In the genomic region with DNA sequence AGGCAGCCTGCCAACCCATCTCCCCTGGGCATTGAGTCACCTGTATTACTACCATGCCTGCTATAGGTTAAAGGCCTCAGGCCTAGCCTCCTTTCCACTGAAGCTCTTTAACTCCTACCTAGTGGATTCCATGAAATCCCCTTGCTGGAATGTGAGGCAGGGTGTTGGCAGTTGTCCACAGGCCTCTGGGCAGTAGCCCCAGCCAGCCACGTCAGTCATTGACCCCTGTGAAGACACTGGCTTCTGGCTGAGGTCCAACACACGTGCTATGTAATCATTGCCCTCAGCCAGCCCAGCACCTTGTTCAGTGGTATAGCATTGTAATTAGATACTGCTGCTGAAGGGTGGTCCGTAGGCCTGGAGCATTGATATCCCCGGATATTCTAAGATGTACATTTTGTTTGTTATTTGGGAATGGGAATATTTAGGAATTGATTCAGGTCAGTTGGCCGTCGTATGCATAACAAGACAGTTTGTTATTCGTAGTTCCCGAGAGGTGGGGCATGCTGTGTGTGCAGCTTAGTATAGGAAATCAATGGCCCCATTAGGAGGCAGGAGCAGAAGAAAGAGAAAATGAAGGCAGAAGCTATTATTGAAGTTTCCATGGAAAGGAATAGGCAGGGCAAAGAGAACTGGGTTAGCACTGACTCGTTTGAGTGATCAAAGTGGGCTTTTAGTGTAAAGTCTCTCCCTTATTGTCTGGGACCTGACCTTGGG, we compare ENCODE assay signal across 8 mouse cellular contexts.
DNase-seq lines count a peak whose midpoint lies in the region; ATAC-seq lines count a peak whose summit lies in the region.

No protein-coding gene starts in this region.

- no peaks in the 10 kb centered on the region for H3K27me3 ChIP-seq in stomach, embryonic 15.5 days (replicated peaks)
- H3K27me3 ChIP-seq in neural tube, embryonic 15.5 days (replicated peaks), result no peaks in the 10 kb centered on the region

- no peak overlapping the region for H3K9ac ChIP-seq in stomach, embryonic 15.5 days
- H3K9ac ChIP-seq in neural tube, embryonic 15.5 days (replicated peaks), result no peak overlapping the region

- no peak overlapping the region for H3K4me3 ChIP-seq in stomach, embryonic 15.5 days (replicated peaks)
- no peak overlapping the region for H3K4me3 ChIP-seq in neural tube, embryonic 15.5 days (replicated peaks)

- DNase-seq in retina, postnatal 1 day, result peak; percentile 20
- no peak for DNase-seq in retina, embryonic 14.5 days (ENCODE audit: low spot score)
- peak; percentile 49 to 51 for DNase-seq in heart, postnatal 36 days
- peak; percentile 77 to 87 for DNase-seq in kidney, postnatal 4 days
- no peak for DNase-seq in right cerebral cortex, postnatal 14 days
- DNase-seq in frontal cortex, postnatal 25 days (ENCODE audit: low spot score in 2 of 2), result no peak

- no peaks in the 10 kb centered on the region for H3K36me3 ChIP-seq in stomach, embryonic 15.5 days
- H3K36me3 ChIP-seq in neural tube, embryonic 15.5 days, result no peaks in the 10 kb centered on the region

- 60% methylated on average over 9 of the region's 9 CpGs for WGBS in stomach, embryonic 15.5 days
- WGBS in neural tube, embryonic 15.5 days, result 29% methylated on average over 9 of the region's 9 CpGs

- H3K4me1 ChIP-seq in stomach, embryonic 15.5 days, result 0 out of 2 replicates have a peak, but pooled peaks cover 6% of the 10 kb centered on the region
- H3K4me1 ChIP-seq in neural tube, embryonic 15.5 days, result peaks cover 42% of the 10 kb centered on the region

- intact Hi-C loops in heart, postnatal 36 days (cut with DNase I), result no loop called here

- H3K9me3 ChIP-seq in stomach, embryonic 15.5 days, result no peaks in the 10 kb centered on the region
- H3K9me3 ChIP-seq in neural tube, embryonic 15.5 days (replicated peaks), result no peaks in the 10 kb centered on the region

- peak; percentile 51; the same call in 1 of the 2 replicates for ATAC-seq in stomach, embryonic 15.5 days (ENCODE audit: insufficient read depth, low FRiP score, low read depth)
- no peak for ATAC-seq in neural tube, embryonic 15.5 days (ENCODE audit: low FRiP score)

- no peak overlapping the region for H3K4me2 ChIP-seq in stomach, embryonic 15.5 days
- H3K4me2 ChIP-seq in neural tube, embryonic 15.5 days, result no peak overlapping the region

- no peak overlapping the region for H3K27ac ChIP-seq in stomach, embryonic 15.5 days
- no peak overlapping the region for H3K27ac ChIP-seq in neural tube, embryonic 15.5 days (replicated peaks)

Comparison
In these comparisons a context has a peak if more than half of its experiments do, and no peak if none do; other contexts are left out.
1. DNase-seq: peak in retina, postnatal 1 day (single experiment), heart, postnatal 36 days (2 of 2) and kidney, postnatal 4 days (2 of 2); none in retina, embryonic 14.5 days (single experiment), right cerebral cortex, postnatal 14 days (single experiment) and frontal cortex, postnatal 25 days (0 of 2).